Mouse (Mus musculus) right cerebral cortex, adult 2 months (tissue): ENCODE data around the gene Dtnb.

ENCODE experiments used
- DNase-seq, 2 experiments: peaks; one replicate each; pipeline ENCODE4 v3.0.0; 2021 to 2022; ENCODE audit warnings: low spot score in 2 of 2

Gene Dtnb

DNA sequence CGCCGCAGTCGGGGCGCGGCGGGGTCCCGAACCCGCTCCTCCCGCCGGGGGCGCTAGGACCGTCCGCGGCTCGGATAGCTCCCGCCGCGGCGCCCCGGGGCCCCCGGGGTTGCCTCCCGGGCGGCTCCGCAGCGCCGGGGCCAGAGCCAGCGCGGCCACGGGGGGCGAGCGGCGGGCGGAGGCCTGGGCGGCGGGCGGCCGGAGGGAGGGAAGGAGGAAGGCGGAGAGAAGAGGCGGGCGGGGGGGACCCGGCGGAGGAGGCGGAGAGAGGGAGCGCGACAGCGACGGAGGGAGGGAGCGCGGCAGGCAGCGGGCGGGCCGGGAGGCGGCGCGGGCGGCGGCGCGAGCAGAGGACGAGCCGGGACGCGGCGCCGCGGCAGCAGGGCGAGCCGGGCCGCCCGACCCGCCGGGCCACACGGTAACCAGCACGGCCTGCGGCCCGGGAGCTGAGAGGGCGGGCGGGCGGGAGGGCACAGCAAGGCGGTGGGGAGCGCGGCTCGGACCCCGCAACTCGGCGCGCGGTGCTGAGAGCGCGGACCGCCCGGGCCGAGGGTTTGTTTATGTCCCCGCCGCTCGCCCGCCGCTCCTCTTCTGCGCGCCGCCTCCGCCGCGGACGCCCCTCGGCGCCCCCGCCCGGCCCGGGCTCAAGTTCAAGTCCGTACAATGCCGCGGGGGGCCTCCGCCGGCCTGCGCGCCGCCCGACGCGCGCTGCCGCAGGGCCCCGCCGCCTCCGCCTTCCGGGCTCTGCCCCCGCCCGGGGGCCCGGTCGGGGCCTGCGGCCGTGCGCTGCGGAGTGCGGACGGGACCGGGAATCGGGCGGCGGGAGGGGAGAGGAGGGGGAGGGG, 234.7 kb downstream of the Dtnb start:
- DNase-seq = no peak

DNA sequence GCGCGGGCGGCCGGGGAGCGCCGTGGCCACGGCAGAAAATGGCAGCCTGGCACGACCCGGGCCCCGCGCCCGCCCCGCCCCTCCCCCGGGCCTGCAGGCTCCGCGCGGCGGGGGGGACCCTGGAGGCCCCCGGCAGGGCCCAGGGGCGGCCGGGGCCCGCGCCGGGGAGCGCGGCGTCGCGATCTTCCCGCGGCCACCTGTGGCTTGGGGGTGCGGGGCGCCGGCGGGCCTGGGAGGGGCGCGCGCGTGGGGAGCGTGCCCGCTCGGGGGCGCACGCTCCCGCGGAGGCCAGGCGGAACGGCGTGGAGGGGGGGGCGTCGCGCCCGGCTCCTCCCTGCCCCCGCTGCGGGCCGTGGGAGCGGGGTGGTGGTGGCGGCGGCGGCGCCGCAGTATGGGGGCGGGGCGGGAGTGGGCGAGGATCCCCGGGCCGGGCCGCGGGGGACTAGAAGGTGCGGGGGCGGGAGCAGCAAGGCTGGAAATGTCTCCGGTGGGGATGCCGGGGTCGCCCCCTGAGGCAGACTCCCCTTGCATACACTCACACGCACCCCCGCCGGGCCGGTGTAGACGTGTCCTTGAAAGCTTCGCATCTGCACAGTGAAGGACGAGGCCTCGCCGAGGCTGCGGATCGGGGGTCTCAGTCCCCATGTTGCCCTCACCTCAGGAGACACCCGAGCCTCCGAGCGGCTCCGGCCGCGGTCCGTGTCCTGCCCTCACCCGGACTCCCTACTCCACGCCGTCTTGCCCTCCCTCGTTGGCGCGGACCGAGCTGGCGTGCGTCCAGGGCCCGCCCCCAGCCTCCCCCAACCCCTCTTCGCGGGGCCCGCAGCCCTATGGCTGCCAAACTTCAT, 235.6 kb downstream of the Dtnb start:
- no peak for DNase-seq

DNA sequence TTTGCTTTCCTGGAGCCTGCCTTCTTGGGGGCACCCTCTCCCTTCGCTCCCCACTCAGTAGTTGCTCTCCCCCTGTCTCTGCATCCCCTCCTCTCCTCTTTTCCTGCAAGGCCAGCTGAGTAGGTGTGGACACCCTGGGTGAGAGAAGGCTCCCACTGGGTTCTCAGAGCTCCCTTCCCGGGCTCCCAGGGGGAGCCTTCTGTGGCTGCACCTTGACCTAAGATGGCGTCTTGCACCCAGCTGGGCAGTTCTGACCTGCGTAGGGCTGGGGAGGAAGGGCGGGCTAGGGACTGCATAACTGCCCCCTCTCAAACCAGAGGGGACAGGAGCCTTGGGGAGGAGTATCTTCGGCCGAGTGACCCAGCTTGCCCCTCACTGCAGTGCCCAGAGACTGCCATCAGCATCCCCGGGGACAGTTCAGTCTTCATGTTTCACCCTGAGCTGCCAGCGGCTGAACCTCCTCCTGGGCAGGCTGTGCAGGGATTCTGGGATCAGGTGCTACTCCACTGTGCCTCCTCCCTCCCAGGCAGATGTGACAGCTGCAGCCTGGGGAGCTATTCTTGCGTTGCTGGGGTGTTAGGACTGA, 236.3 kb downstream of the Dtnb start:
- DNase-seq = no peak

DNA sequence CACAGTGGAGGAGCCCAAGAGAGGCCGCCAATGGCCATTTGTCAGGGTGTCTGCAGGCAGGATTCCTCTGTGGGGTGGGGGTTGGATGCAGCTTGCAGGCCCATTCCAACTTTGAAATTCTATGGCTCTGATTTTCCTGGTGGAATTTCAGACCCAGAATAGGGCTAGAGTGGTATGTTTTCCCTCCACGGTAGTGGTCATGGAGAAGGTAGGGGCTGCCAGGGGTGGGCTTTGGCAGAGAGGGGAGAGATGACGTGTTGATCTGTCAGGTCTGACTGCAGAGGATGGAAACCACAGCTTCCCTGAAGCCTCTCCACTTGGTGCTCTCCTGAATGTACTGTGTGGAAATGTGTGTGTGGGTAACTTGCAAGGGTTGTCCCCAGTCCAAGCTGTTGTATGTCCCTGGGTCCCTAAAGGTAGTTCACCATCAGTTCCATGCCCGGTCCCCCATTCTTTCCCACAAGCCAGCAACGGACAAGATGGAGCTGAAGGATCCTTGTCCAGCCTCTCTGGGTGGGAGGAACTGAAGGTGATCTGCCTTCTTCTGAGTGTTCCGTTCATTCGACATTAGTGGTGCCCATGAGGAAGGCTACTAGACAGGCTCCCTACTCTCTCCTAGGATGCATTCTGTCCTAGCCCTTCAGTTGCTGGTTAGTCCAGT, 237.5 kb downstream of the Dtnb start:
- DNase-seq = no peak

DNA sequence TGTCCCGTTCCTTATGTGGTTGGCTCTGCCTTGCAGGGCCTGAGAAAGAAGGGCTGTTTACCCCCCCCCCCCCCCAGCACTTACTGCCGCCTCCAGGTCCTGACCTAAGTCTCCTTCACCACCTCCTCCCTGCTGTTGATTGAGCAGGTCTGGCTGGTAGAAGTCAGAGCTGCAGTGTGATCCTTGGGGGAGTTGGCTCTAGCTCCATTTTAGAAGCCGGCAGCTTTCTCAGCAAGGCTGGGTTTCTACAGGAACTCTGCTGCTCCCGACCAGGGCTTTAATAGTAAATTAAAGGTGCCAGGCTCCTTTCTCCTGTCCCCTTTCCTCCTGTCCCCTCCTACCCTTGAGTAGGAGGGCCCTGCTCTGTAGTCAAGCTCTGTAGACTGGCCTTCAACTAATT, 238.3 kb downstream of the Dtnb start:
- DNase-seq = no peak

DNA sequence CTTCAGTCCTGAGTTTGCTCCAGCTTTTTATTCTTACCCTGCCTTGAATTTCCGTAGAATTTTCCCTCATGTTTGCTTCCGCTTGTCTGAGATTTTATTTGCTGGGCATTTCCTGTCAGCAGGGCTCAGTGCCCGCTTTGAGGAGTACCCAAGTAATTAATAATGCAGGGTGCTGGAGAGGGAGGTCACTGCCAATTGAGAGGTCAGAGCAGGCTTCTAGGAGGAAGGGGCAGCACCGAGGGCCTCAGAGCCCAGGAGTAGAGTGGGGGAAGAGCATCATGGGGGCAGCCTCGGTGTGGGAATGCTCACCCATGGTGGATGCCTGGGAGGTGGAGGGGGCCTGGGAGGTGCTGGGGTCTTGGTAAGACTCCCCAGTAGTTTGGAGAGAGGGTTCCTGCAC, 239.4 kb downstream of the Dtnb start:
- DNase-seq = no peak

DNA sequence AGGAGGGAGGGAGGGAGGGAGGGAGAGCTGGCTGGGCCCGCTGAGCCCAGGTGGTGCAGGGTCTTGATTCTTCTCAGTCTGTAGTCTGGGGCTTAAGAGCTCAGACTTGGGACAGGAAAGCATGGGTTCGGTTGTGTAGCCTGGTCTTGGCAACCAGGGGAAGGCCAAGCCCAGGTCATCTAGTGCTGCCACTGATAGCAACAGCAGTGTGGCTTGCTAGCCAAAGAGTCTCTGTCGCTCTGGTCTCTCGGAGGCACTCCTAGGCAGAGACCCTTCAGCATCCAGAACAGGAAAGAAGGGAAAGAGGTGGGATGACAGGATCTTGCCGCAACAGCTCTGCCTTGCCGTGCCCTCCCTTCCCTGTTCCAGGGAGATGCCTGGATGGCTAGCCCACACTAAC, 240.1 kb downstream of the Dtnb start:
- no peak for DNase-seq

DNA sequence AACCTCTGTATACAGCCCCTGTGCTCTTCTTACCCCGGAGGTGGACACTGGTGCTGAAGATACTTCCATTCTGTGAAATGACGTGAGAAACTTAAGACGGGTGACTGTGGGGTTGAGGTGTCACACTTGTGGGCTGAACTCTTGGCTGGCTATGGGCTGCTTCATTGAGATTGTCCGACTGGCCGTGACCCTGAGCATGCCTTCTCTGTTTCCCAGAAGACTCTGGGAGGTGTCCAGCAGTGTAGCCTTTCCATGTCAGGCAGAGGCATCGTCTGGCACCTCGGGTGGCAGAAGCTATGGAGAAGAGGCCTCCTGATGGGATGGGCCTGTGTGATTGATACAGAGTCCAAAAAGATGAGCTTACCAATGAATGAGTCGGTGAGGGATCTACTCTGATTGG, 241.0 kb downstream of the Dtnb start:
- no peak for DNase-seq

DNA sequence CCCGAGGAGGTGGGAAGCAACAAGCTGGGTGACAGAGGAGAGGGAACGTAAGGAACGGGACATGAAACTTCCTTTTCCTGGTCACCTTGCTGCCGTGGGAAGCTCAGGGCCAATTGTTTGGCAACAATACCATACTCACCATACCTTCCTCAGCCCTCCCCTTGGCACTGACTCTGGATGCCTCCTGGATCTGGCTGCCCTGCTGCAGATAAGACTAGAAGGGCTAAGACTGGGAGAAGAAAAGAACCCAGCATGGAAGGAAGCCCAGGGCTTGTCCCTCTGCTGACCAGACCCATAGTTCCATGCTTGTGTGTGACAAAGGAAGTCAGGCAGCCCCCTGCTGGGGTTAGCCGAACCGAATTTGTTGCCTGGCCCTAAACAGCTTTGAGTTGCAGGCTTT, 243.2 kb downstream of the Dtnb start:
- DNase-seq = no peak

DNA sequence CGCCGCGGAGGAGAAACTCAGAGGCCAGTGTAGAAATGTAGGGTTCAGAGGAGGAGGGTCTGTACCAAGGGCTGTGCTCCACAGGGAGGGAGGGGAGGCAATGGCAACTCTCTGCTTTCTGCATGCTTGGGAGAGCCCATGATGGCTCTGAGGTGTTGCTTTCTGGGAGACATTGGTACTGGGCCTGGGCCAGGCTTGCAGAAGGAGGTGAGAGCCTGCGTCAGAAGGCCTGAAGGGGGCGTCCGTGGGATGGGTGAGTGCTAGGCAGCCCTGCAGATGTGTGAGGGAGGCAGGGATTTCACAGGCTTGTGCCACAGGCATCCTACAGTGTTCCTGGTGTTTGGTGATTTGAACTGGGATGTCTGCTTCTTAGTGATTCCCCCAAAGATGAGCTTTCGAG, 244.9 kb downstream of the Dtnb start:
- peak; percentile 69 to 74 for DNase-seq

DNA sequence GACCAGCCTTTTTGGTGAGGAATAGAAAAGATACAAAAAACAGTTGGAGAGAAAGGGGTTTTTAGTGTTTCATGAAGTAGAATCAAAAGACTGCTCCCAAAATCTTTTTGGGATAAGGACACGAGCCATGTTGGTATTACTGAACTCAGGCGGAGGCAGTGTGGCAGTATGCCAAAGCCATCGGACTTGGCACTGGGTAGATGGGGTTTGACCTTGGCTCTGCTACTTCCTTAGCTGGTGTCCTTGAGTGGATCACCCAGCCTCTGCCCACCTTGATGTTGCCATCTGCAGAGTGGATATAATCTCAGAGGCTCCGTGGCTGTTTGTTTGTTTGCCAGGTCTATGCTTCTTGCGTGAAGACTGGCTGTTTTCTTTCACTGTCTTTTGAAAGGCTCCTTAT, 245.4 kb downstream of the Dtnb start:
- DNase-seq = no peak

DNA sequence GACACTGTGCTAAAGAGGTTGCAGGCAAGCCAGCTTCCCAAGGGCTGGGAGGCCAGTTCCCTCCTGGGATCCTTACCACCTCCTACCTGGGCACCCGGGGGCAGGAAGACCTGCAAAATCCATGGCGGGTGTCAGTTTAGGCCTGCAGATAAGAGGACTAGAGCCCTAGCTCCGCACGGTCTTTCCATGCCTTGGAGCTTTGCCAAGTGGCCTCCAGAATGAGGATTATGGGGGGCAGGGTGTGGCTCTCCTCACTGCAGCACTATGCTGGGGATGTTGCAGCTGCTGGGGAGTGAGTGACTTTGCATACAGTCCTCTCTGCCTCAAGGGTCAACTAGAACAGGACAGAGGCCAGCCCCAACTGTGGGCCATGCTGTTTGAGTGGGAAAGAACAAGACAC, 247.7 kb downstream of the Dtnb start:
- no peak for DNase-seq

DNA sequence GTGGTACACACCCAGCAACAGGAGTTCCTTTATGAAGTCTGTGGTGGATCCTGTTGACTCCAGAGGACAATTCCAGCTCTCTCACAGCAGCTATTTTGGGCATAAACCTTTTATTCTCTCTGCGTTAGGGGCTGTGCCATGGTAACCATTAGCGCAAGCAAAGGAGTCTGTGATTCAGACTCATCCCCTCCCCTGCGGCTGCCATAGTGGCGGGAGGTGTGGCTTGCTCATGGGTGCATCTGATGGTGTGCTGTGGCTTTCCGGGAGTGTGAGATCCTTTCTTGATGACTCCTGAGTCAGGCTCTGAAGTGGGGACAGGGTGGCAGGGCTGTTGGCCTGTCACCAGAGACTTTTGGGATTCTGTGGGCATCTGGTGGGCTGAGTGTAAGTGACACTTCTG, 251.2 kb downstream of the Dtnb start:
- DNase-seq = peak; percentile 72 to 79

DNA sequence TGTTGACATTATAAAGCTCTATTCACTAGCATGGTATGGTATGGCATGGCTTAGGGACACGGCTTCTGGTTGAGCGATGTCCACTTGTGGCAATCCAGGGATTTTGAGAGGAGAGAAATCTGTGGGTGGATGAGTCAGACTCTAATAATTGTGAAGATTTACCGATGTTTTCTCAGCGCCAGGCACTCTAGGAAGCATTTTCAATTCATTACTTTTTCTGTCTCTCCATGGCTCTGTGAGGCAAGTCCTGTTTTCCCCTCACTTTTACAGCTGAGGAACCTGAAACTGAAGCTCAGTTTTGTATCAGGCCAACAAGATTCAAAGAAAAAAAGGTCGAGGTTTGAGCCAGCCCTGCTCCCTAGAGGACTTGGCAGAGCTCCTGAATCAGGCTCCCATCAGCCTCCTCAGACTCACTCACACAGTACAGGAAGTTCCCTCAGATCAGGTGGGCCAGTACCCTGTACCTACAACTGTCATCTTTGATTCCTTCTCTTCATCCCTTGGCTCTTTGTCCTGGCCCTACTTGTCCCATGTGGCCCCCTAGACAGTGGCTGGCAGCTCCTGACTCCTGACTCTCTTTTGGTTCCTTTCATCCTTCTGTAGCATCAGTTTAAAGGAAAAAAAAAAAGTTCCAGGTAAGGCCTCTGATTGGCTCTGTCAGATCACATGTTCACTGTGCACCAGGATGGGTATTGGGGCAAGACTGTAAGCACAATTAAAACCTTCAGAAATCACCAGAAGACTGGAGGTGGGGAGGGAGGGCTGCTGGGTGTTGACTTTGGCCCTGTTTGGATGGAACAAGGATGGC, 252.9 kb downstream of the Dtnb start:
- DNase-seq = no peak

DNA sequence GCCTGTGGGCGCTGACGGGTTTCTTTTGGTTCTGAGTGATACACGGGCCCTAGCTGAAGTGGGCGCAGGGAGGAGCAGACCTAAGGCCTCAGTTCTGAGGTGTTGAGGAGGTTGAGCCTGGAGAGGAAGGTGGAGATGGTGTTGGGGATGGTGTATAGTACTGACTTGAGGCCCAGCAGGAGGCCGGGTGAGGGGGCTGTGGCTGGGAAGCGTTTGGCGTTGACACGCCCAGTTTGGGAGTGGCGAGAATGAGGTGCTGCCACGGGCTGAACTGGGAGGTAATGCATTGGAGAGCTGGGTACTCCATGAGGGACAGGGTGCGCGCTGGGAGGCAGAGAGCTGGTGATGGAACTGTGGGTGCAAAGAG, 253.5 kb downstream of the Dtnb start:
- DNase-seq = no peak

DNA sequence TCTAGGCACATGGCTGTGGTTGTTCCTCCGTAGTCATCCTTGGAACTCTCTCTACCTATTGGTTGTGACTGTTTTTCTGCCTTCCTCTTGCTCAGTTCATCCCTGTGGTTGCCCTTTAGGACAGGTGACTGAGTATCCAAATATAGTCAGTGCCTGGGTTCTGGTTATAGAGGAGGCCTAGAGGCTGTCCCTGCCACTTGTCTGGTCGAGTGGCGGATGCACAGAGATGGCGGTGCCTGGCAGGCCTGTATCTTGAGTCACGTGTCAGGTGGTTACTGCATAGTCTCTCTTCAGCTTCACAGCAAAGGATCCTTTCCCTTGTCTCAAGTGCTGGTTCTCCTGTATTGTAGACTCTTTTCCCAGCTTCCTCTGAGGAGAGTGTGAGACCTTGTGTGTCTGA, 255.6 kb downstream of the Dtnb start:
- DNase-seq = no peak
